Mouse (Mus musculus) induced T-regulatory cell, adult 2 months (primary cell): ENCODE measurements around the gene Atp8a2.
A peak's percentile ranks its signal among the peaks of the same experiment; 100 is the strongest.

ENCODE experiments used
- DNase-seq: peaks from one replicate; pipeline ENCODE4 v3.0.0-alpha.2; 2012; ENCODE audit warnings: low read depth

The Atp8a2 gene

DNA sequence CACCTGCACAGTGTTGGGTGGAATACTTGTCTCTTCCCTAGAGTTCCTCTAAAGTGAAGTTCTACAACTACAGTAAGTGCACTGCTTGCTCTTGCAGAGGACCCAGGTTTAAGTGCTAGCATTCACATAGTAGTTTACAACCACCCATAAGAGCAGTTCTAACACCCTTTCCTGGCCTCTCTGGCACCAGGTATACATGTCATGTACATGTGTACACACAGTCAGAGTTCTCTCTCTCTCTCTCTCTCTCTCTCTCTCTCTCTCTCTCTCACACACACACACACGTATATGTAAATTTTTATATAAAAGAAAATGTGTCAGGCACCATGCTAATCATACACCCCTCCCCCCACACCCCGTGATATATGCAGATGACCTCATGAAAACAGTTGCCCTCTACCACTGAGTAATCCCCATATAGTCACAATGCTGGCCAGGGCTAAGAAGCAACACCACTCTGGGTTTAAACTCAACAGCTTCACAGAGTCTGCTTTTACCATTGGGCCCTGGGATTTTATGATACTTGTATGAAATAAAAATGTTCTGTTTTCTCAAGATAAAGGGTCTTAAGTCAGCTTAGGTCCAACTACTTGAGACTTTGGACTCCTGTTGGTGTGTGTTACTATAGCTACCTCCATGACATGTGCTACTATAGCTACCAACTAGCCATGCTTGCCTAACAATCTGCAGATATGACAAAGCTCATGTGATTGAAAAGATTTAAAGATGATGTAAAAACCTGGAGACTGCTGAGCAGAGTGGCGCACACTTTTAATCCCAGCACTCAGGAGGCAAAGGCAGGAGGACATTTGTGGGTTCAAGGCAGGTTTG is 487.3 kb downstream of the Atp8a2 start:
- no peak for DNase-seq

DNA sequence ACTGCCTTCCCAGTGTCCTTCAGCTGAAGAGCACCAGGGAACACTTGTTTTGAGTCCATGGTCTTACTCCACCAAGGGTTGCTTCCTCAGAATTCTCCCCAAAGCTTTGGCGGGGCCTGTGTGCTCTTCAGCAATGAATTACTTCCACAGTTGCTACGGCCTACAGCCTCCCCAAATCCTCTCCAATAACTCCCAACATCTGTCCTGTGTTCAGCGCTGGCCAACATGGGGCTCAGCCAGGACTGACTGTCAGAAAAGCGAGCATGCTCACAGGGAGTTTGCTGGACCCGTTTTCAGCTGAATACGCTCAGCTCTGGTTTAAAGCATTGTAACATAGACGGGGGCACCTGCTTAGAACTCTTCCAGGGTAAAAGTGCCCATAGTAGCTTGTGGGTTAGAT is 489.0 kb downstream of the Atp8a2 start:
- DNase-seq = no peak

DNA sequence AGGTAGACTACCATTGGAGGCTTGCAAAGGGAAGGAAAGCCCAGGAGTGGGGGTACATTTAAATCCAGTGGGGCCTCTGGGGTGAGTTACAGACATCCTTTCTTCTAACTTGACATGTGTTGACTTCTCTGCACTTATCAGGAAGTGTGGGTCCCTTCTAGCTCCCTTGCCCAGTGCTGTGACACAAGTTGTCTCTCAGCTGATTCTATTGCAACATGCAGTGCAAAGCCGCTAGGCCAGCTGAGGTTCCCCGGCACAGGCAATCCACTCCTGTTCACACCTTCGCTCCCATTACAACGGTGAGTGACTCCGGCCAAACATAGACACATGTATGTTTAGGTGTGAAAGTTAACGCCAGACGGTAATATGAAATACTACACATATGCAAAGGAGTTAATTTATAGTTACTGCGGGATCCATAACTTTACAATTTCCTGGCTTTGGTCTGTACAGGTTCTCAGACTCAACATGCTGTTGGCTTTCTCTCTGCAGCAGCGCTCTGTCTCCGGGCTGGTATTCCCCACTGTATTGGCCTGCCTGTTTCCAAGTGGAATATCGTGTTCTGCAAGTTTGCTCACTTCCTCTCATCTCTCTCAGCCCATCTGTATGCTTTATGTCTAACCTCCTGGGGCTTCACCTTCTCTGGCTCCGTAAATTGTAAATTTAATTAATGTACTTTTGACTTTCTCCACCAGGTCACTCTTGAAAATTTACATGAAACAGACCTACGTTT is 491.5 kb downstream of the Atp8a2 start:
- no peak for DNase-seq

DNA sequence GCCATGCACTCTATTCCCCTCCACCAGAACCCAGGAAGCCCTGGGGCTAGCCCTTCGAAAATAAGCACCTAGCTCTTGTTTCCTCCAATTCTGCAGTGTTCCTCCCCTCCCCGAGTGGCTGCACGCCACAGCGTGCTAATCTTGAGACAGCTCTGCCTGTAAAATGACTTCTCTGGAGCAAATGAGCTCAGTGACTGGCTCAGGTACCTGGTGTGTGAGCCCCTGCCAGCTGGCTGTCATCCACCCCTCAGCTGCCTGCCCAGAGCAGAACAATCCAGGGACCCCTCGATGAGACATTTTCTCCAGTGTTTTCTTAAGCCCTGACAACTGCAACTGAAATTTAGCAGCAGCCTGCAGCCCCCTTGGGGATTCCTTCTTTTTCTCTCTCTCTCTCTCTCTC is 495.5 kb downstream of the Atp8a2 start:
- no peak for DNase-seq

DNA sequence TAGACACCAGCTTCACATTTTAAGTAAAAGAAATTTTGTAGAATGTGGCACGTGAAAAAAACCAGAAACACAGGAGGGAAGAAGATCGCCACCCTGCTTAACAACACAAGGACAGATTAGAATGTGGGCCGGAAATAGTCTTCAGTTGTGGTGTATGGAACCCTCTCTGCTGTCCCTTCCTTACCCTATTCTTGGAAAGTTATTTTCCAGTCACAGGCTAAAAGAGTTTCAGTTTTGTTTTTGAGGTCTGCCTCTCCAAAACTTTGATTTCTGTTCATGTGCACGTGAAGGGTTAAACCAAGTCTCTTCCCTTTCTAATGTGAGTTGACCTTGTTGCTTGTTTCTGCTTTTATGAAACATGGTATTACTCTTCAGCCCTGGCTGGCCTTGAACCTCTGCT is 501.8 kb downstream of the Atp8a2 start:
- peak; percentile 54 for DNase-seq

DNA sequence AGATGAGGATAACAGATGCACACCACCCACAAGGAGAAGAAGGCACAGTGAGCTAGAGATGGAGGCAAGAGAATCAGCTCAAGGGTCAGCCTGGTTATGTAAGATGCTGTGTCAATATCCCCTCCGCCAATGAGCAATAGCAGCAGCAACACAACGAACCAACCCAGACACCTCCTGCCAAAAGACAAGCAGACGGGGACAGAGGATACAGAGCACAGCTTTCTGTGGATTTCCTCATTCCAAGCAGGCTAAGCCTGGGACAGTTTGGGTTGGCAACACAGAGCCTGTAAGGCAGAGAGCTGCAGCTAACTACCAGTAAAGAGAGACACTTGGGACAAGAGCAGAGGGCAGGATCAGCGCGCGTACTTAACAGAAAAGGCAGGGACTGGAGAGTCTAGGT is 504.8 kb downstream of the Atp8a2 start:
- no peak for DNase-seq

DNA sequence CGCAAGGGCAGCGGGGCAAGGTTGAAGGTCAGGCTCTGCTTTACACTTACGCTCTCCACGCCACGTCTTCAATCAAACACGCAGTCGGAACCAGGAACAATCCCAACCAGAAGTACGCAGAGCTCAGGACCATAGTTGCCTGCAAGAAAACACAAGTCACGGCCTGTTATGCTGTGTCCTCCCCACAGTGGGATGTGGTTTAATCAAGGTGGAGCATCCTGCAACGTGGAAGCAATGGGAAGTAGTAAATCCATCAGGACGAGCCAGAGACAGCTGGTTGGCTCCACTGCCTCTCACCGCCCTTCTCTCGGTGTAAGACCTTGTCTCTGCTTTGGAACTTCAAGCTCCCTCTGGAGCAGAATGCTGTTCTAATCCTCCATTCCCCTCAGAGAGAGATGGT is 505.6 kb downstream of the Atp8a2 start:
- peak; percentile 2 for DNase-seq

DNA sequence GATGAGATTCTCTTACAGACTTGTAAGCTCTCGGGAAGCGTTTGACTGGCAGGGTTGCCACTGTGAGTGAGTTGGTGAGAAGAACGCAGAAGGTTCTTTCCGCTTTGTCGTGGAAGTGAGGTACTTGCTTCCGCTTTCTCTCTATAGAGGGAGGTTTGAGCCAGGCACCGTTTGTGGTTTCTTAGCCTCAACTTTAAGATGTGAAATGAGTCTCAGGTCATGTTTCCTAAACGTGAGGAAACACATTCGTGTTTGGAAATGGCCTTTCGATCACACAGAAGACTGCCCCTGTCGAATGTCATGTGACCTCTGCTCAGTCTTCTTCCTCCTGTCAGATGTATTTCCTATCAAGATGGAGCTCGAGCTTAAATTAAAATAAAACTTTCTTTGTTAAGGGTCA is 506.0 kb downstream of the Atp8a2 start:
- peak; percentile 53 for DNase-seq

DNA sequence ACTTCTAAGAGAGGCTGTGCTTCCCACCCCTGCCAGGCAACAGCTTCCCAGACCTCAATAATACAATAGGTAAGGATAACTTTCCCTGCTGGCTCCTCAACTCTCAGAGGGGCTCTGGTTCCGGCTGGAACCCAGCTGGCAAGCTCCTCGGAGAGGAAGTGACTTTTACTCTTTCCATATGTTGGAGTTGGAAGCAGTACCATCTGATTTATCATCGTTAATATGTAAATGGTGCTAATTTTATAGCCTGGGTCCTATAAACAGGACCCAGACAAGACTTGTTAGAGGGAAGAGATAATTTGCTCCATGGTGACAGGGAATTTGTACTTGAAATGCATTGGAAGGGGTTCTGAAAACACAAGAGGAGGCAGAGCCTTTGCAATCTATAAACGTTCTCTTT is 507.4 kb downstream of the Atp8a2 start:
- DNase-seq = no peak

DNA sequence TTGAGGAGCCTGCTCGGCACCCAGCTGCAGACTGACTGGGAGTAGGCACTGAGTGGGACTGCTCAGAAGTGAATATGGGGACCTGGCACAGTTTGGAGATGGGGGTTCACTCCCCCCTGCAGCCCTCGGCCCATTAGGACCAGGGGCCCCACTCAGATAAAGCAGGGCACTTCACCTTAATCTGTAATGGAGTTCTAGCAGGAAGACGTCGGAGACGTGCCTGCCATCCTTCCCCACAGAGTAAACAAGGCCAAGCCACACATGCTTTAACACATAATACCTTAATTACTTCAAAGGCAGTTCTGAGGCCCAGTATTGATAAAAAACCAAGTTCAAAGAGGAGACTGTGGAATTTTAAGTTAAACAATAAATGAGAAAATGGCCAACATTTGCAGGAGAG is 510.8 kb downstream of the Atp8a2 start:
- no peak for DNase-seq

DNA sequence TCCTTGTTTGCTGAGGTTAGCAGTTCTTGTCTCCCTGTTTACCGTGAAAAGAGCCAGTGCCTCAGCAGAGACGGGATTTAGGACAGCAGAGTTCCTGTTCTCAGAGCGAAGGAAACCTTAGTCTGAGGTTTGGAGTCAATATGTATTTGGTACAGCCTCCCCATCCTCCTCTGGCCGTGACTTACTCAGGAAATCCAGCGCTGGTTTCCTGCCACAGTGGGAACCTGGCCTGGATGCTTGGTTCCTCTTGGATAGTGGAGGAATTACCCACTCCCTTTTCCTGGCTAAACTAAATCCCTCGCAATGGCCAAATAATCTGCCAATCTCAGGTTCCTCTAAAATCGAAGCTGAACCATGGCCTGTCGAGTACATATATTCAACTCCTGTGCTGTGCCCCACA is 511.6 kb downstream of the Atp8a2 start:
- DNase-seq = no peak

DNA sequence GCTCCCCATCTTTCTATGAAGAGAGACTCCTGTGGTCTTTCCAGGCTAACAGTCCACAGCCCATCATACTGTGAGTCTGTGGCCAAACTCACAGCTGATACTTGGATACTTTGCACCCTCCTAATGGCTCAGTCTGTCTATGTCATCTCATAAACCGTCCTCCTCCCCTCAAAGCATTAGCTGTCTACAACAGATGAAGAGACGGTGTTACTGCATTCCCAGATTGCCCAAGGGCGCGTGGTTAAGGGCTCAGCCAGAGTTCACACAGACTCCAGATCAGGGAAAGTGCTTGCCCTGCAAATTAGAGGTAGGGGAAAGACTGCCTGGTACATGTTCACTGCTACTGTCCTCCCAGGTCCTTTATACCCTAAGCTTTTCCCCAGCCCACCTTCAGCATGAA is 515.1 kb downstream of the Atp8a2 start:
- no peak for DNase-seq

DNA sequence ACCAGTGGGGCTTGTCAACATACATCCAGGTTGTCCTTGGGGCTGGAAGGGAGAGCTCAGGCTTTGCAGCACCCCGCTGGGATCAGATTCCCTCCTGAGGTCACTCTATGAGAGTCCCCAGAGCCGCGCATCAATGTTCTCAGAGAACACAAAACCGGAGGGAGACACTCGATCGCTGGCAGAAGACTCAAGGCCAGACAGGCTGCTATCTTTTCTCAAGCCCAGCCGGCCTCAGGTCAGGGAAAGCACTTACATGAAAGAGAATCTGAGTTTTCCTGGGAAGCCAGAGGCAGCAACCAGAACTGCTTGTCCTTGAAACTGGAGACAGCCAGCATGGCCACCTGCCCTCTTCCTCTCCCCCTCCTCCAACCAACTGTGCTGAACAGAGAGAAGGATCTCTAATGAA is 519.4 kb downstream of the Atp8a2 start:
- DNase-seq = no peak

DNA sequence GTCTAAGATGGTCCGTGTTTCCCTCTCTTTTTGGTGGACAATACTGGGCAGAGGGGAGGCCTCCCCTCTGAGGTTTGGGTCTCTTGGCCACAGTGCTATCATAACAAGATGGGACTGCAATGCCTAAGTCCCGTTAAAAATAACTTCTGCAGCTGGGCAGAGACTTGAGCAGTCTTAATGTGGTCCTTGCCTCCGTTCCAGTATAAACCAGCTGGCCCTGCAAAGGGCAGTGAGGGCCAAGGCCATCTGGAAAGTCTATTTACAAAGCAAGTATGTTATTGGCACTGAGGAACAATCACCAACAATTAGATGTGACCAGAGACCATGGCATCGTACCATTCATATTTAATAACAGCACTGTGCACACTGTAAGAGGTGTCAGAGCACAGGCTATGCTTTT is 521.6 kb downstream of the Atp8a2 start:
- no peak for DNase-seq

DNA sequence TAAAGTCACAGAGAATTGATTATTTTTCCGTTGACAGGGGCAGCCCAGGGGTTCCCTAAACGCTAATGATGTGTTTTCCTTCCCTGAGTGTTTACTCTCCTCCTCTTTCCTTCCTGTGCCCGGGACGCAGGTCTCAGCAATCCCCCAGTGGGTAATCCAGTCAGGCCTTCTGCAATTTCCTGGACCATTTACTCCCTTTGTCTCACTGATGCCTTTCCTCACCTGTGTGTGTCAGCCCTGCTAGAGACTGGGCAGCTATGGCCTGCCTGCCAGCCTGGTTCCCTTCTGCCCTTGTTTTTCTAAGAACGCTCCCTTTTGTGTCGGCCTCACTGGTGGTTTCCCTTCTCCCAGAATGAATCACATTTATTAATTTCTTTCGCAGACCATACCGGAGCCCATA is 522.4 kb downstream of the Atp8a2 start:
- DNase-seq = no peak

DNA sequence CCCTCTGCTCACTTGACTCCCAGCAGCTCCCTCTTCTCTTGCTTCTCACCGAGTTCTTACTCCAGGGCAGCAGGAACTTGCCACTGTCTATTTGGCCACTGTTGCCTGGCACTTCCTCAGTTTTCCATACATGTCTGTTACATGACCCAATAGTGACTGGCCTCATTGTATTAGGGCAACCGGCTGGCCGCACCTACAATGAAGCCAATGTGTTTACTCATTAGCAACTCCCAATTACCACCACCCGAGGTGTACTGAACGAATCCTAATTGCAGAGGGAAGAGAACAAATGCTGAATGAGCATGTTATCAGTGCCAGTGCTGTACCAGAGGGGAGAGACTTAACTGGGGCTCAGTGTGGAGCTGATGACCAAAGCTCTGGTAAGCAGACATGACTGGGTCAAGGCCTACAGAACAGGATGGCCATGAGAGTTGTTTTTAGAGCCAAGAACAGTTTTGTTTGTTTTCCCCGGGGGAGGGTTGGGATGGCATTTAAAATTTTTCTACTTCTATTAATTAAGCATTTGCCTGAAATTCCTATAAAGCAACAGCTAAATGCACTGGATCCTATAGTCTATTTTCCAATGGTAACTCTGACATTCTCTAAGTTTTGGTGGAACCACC is 524.0 kb downstream of the Atp8a2 start:
- DNase-seq = no peak

DNA sequence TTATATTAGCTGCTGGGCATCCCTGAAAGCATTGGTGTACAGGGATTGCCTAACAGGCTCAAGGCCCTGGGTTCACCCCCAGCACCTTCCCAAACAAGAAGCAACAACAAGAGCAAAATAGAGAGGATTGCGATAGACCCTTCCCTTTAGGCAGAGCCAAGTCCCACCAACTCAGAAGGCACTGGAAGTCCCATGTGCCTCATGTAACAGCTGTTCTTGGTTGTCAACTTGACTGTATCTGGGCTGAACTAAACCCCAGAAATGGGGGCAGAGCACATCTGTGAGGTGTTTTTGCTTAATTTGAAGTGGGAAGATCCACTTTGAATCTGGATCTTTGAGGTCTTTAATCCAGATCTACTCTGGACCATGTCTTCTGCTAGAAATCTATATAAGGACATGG is 539.9 kb downstream of the Atp8a2 start:
- no peak for DNase-seq

DNA sequence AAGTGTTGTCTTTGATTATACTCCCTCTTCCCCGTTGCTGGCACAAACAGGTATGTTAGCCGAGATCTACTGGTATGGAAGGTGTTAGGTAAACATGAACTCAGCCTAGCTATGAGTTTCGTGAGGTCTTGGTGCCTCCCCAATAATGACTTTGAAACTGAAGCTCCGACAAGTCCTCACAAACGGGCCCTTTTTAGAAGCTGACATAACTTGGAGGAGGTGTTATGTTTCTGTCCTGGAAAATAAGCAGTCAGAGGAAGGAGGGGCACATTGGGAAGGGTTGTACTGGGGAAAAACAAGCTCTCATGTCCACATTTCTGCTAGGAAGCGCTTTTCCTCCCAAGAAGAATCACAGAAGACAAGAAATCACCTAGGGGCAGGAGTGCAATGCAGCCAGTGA is 540.4 kb downstream of the Atp8a2 start:
- DNase-seq = no peak

DNA sequence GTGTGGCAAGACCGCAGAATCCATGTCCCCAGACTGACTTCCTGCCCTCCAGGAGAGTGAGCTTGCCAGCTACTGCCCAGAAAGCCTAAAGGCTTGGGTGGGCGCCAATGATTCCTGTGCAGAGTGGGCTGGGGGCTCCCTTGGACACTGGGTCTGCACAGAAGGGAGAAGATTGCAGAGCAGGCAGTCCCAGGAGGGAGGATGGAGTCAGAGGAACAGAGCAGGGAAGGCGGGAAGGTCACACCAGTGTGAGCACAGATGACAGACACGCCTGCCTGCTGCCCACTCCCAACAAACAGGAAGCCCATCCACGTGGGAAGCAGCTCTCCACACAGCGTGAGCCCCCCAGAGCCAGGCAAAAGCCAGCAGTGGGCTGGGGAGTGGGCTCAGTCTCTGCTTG is 547.6 kb downstream of the Atp8a2 start:
- no peak for DNase-seq

DNA sequence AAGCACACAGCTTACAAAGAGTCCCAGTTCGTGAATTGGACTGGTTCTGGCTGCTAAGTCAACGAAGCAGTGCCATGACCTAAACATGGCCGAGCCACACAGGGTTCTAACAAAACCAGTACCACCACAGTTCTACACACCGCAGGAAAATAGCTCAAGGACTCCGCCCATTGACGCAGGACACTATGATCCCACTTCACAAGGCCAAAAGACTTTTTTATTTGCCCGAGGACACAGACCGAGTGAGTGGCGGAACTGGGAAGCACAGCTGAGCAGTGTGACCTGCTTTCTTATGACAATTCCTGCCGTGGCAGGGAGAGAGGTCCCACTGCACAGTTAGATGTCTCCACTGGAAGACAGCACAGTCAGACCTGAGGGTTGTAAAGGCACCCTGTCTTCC is 548.4 kb downstream of the Atp8a2 start:
- no peak for DNase-seq

DNA sequence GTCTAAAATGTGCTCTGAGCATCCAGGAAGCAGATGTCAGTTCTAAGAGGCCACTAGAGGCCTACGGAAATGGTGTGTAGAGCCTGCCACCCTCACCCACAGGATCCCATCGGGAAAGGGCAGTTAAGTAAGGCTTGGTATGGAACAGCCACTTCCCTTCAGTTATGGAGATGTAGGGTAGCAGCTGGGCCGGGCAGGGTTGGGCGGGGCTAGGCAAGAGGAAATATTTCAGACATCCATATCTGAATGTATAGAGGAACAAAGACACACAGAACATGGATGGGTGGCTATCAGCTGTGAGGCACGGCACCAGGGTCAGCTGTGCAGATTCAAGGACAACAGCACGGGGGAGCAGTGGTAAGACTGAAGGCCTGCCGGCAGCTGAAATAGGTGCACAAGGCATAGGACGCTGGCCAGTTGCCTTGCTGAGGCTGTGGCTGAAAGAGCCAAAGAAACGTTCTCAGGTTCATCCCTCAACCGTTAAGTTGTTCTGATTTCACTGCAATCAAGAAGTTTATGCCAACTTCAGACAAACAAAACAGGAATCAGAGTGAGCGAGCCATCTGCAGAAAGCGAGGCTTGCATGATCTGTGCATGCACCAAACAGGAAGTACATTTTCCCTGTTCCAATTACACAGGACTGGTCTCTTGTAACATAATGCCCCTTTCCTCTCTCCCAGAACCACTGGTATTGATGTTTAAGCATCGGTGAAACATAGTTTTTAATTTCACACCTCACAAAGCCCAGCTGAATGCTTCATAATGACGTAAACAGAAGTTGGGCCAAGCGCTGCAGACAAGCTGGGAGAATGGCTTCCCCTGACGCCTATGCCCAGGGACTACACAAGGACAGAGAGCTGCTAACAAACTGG is 549.9 kb downstream of the Atp8a2 start:
- DNase-seq = no peak

DNA sequence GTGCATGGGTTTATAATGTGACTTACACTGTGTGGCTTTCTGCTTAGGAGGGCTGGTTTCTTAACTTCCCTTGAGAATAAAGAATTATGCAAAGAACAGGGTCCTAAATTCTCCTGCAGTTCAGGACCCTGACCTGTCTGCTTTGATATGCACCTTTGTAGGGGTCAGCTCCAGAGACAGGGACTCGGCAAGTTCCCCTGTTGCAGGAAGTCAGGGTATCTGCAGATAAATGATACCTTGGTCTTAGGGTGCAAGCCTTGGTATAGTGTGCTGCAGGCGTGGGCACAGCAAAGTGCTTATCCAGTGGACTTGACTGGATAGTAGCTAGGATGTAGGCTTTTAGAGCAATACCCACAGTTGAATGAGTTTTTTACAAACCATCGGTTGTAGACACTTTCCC is 552.1 kb downstream of the Atp8a2 start:
- no peak for DNase-seq
